Mouse (Mus musculus) ES-Bruce4 (cell line): ENCODE measurements around the gene Bdh1. TPM values are rescaled to one million over a fixed set of nuclear protein-coding genes. Genes with fewer than 3 reads are reported as not detected.
A peak's percentile ranks its signal among the peaks of the same experiment; 100 is the strongest.
"Not testable (repeated sequence)": the region's sequence is repeated elsewhere in the genome, so short reads cannot be mapped to it uniquely, and the experiment has no call there.

ENCODE experiments used
- H3K27ac ChIP-seq: 2 replicates; pipeline ENCODE4 v1.5.1; 2012; ENCODE audit warnings: low read length, inconsistent platforms; ENCODE audit not compliant: insufficient read depth
- H3K27me3 ChIP-seq: 2 replicates; pipeline ENCODE4 v1.6.1; 2012; ENCODE audit warnings: mild to moderate bottlenecking, low read length, inconsistent platforms; ENCODE audit not compliant: control insufficient read depth, poor library complexity, insufficient read depth, severe bottlenecking
- H3K36me3 ChIP-seq: 2 replicates; pipeline ENCODE4 v1.6.1; 2012; ENCODE audit warnings: inconsistent platforms, mild to moderate bottlenecking, low read length, moderate library complexity; ENCODE audit not compliant: control insufficient read depth, poor library complexity, insufficient read depth, severe bottlenecking
- H3K4me1 ChIP-seq: one replicate; pipeline ENCODE4 v1.8.1; 2011; ENCODE audit warnings: low read length; ENCODE audit not compliant: control insufficient read depth, insufficient read depth
- H3K4me3 ChIP-seq: 2 replicates; pipeline ENCODE4 v1.5.1; 2011; ENCODE audit warnings: low read depth, mild to moderate bottlenecking, low read length
- H3K9ac ChIP-seq: 2 replicates; pipeline ENCODE4 v1.6.1; 2012; ENCODE audit warnings: low read depth, mild to moderate bottlenecking, inconsistent platforms; ENCODE audit not compliant: poor library complexity, severe bottlenecking
- H3K9me3 ChIP-seq: replicated peaks from 2 replicates; pipeline ENCODE4 v1.6.1; 2012; ENCODE audit warnings: mild to moderate bottlenecking, low read length, inconsistent platforms; ENCODE audit not compliant: control insufficient read depth, poor library complexity, insufficient read depth, severe bottlenecking
- CTCF ChIP-seq: IDR thresholded peaks from one replicate; pipeline ENCODE4 v1.8.1; 2011; ENCODE audit warnings: low read depth, low read length
- EP300 ChIP-seq: IDR thresholded peaks from 2 replicates; pipeline ENCODE4 v1.6.1; 2011; ENCODE audit warnings: low read depth, low read length; ENCODE audit not compliant: insufficient read depth
- POLR2A ChIP-seq: IDR thresholded peaks from one replicate; pipeline ENCODE4 v1.8.1; 2011; ENCODE audit warnings: low read length; ENCODE audit not compliant: insufficient read depth
- polyA plus RNA-seq: library from polyadenylated mRNA; stranded (reverse); fragments of >200 nt; gene quantifications from 2 replicates; pipeline ENCODE4 v1.2.4, GENCODE M21; 2011; ENCODE audit warnings: low read depth; ENCODE audit not compliant: missing spikeins, insufficient read depth, insufficient read length

The Bdh1 gene
- 14.4 and 15.7 TPM in 2 replicates for polyA plus RNA-seq

DNA sequence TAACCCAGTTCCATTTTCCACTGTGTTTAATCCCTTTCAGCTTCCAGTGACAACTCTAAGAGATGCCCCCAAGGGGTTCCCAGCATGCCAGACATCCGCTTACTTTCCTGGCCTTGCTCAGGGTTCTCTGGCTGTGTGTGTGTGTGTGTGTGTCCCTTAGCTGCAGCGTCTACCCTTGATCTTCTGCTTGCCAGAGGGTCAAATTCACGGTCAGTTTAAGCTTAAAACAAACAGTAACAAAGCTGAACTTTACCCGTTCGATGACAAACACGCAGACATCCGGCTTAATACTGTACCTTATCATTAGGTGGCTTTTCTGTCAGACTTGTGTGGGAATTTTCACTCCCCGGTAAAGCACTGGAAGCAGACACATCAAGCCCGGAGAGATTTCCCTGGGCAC, at the start of gene Bdh1:
Gene Bdh1 (plus strand): TSS at position 281 of the 400 bp plus-strand sequence.
- TF ChIP-seq EP300 (no peak), CTCF (no peak), POLR2A (no peak)
- Histone ChIP-seq H3K9me3 (no peaks in the 10 kb centered on the region), H3K4me3 (no peak within 1 kb of the TSS), H3K27ac (no peak within 1 kb of the TSS), H3K4me1 (peaks cover 2% of the 10 kb centered on the region), H3K36me3 (no peaks in the 10 kb centered on the region), H3K9ac (no peak within 1 kb of the TSS), H3K27me3 (no peaks in the 10 kb centered on the region)

- H3K4me3 ChIP-seq, H3K4me1 ChIP-seq, H3K36me3 ChIP-seq, H3K27me3 ChIP-seq, H3K27ac ChIP-seq, H3K9ac ChIP-seq: not testable (repeated sequence)
- H3K9me3 ChIP-seq: peaks cover 16% of the 10 kb centered on the region
These were observed 49.8 kb upstream of the Bdh1 start for GRCm38 (mm10) chr16:31372316-31372715.

DNA sequence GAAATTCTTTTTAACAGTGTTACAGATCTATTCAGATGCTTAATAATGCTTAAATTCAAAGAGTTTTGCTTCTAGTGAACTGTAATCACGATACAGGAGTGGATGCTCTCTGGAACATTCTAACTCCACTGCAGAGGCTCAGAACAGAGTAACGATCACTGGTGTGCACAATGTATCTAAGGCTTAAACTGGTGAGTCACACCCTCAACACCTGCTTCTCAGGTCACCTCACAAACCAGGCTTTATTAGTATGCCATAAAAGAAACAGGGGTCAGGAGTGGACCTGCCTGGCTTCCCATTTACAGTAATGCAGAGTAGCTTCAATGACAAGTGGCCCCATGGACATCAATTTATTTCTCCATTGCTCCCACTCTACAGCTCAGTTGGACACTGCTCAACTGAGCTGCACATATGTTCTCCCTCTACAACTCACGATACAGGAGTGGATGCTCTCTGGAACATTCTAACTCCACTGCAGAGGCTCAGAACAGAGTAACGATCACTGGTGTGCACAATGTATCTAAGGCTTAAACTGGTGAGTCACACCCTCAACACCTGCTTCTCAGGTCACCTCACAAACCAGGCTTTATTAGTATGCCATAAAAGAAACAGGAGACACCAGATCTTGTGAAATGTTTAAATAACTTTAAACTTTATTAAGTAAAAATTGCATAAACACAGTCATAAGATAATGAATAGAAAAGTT, 46.0 kb upstream of the Bdh1 start:
- not testable (repeated sequence) for H3K9ac ChIP-seq, H3K4me3 ChIP-seq, H3K36me3 ChIP-seq, H3K27me3 ChIP-seq, H3K4me1 ChIP-seq, H3K27ac ChIP-seq
- peaks cover 20% of the 10 kb centered on the region for H3K9me3 ChIP-seq

GRCm38 (mm10) chr16:31388269-31388668, 33.8 kb upstream of the Bdh1 start:
- Histone ChIP-seq H3K9me3 (peaks cover 10% of the 10 kb centered on the region), H3K27ac (peak overlapping the region; percentile 28; the same call in 1 of the 2 replicates)
- H3K27me3 ChIP-seq, H3K4me1 ChIP-seq, H3K36me3 ChIP-seq, H3K4me3 ChIP-seq, H3K9ac ChIP-seq: not testable (repeated sequence)

GRCm38 (mm10) chr16:31399231-31399630, 22.8 kb upstream of the Bdh1 start:
- Histone ChIP-seq H3K27me3 (no peaks in the 10 kb centered on the region), H3K9me3 (peaks cover 10% of the 10 kb centered on the region), H3K4me3 (no peak overlapping the region), H3K4me1 (peaks cover 5% of the 10 kb centered on the region), H3K36me3 (no peaks in the 10 kb centered on the region), H3K9ac (no peak overlapping the region), H3K27ac (no peak overlapping the region)
- TF ChIP-seq EP300 (no peak), CTCF (no peak), POLR2A (no peak)

DNA sequence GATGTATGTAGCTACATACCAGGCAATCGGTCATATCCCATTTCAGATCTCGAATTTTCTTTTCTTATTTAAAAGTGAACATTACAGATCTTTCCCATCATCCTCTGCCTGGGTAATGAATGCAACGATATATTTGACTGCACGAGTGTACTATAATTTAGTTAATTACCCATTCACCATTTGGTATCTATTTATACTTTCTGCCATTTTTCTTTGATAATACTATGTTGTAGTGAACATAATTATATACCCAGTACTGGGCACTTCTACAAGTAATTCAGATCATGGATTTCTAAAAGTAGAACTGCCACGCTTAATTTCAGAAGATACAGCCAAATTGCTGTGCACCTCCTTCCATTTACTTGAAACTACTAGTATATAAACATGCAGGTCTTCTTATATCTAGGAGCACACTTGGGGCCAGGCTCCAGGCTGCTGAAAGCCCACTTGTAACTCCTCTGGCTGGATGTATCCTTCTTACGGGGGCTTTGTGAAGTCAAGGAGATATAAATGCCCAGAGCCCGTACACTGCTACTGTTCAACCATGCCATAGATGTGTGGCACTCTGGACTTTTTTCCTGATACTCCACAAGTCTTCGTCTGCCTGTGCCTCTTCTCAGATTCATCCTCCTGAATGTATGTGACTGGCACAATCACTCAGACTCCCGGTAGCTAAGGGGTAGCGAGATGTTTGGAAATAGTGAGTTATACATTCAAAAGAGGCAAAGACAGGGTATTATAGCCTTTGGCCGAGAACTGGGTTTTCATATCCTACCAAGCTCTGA, 21.0 kb upstream of the Bdh1 start:
- H3K4me3 ChIP-seq: no peak overlapping the region
- peaks cover 5% of the 10 kb centered on the region for H3K4me1 ChIP-seq
- H3K27ac ChIP-seq: no peak overlapping the region
- no peak overlapping the region for H3K9ac ChIP-seq
- H3K9me3 ChIP-seq: peaks cover 10% of the 10 kb centered on the region
- H3K36me3 ChIP-seq: no peaks in the 10 kb centered on the region
- no peaks in the 10 kb centered on the region for H3K27me3 ChIP-seq
- TF ChIP-seq CTCF (no peak), EP300 (no peak), POLR2A (no peak)
